Mouse (Mus musculus) olfactory bulb, adult 2 months (tissue): ENCODE results near the gene Ralgapb. TPM values are rescaled to one million over a fixed set of nuclear protein-coding genes. Genes with fewer than 3 reads are reported as not detected.

Source experiments
- H3K27ac ChIP-seq: fragments of 200-500 bp; 2 replicates; pipeline ENCODE4 v1.5.1; 2012; ENCODE audit warnings: low read depth, low read length; ENCODE audit not compliant: insufficient read depth
- H3K4me1 ChIP-seq: fragments of 200-500 bp; 2 replicates; pipeline ENCODE4 v1.6.1; 2012; ENCODE audit warnings: low read length; ENCODE audit not compliant: control insufficient read depth, insufficient read depth
- H3K4me3 ChIP-seq: fragments of 200-500 bp; 2 replicates; pipeline ENCODE4 v1.5.1; 2012; ENCODE audit warnings: mild to moderate bottlenecking, low read depth, low read length, moderate library complexity; ENCODE audit not compliant: insufficient read depth
- CTCF ChIP-seq: fragments of 200-500 bp; IDR thresholded peaks from 2 replicates; pipeline ENCODE4 v1.5.1; 2012; ENCODE audit warnings: low read depth, mild to moderate bottlenecking, low read length, moderate library complexity; ENCODE audit not compliant: insufficient read depth
- POLR2A ChIP-seq: fragments of 200-500 bp; IDR thresholded peaks from 2 replicates; pipeline ENCODE4 v1.6.1; 2012; ENCODE audit warnings: mild to moderate bottlenecking, low read depth, low read length, moderate library complexity; ENCODE audit not compliant: insufficient read depth
- WGBS: fragments of 180-500 bp; shearing (Covaris S2); methylation state at CpG from one replicate; pipeline ENCODE4 v1.1.7; 2018; 5-methylcytosine and 5-hydroxymethylcytosine counted together
- polyA plus RNA-seq: library from polyadenylated mRNA; stranded (reverse); fragments of >200 nt; gene quantifications from 2 replicates; pipeline ENCODE4 v1.2.4, GENCODE M21; 2012; ENCODE audit warnings: low replicate concordance; ENCODE audit not compliant: missing spikeins, insufficient read depth, insufficient read length

Gene Ralgapb
- polyA plus RNA-seq, 1 experiment, result not detected

GRCm38 (mm10) chr2:158445814-158446213 lies 36.2 kb downstream of the Ralgapb start:
- Histone ChIP-seq H3K4me1 (no peaks in the 10 kb centered on the region), H3K27ac (no peak overlapping the region), H3K4me3 (no peak overlapping the region)
- TF ChIP-seq CTCF (no peak), POLR2A (no peak)
- WGBS, result 97% methylated on average over 1 of the region's 1 CpGs

GRCm38 (mm10) chr2:158449845-158450244 lies 40.2 kb downstream of the Ralgapb start:
- H3K27ac ChIP-seq, result no peak overlapping the region
- WGBS, result 60% methylated on average over 7 of the region's 7 CpGs
- no peak for TF ChIP-seq CTCF
- no peak for TF ChIP-seq POLR2A
- H3K4me3 ChIP-seq, result no peak overlapping the region
- no peaks in the 10 kb centered on the region for H3K4me1 ChIP-seq

DNA sequence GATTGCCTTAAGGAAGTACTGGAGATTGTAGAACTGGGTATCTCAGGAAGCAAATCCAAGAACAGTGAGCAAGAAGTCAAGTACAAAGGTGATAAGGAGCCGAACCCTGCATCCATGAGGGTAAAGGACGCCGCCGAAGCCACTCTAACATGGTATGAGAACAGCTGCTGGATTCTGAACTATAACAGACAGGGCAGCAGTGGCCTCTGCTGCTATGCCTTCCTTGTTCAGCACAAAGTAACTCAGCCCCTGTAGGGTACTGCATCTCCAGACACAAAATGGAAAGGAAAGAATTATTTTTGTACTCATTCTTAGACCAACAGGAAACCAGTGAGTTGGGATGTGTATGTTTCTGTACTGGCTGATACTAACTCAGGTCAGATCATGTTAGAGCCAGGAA lies 46.8 kb downstream of the Ralgapb start:
- no peaks in the 10 kb centered on the region for H3K4me1 ChIP-seq
- TF ChIP-seq CTCF (no peak), POLR2A (no peak)
- no peak overlapping the region for H3K4me3 ChIP-seq
- no peak overlapping the region for H3K27ac ChIP-seq
- 98% methylated on average over 4 of the region's 4 CpGs for WGBS

- no peaks in the 10 kb centered on the region for H3K4me1 ChIP-seq
- no peak overlapping the region for H3K27ac ChIP-seq
- TF ChIP-seq POLR2A (no peak), CTCF (no peak)
- WGBS, result 60% methylated on average over 1 of the region's 1 CpGs
- no peak overlapping the region for H3K4me3 ChIP-seq
Observed at GRCm38 (mm10) chr2:158457610-158458009, 48.0 kb downstream of the Ralgapb start.

- TF ChIP-seq POLR2A (no peak), CTCF (no peak)
- Histone ChIP-seq H3K27ac (no peak overlapping the region), H3K4me3 (no peak overlapping the region), H3K4me1 (no peaks in the 10 kb centered on the region)
- 63% methylated on average over 1 of the region's 1 CpGs for WGBS
Observed at GRCm38 (mm10) chr2:158462450-158462849, 52.8 kb downstream of the Ralgapb start.

GRCm38 (mm10) chr2:158474159-158474558 lies 64.5 kb downstream of the Ralgapb start:
- Histone ChIP-seq H3K4me1 (peaks cover 2% of the 10 kb centered on the region), H3K4me3 (no peak overlapping the region), H3K27ac (no peak overlapping the region)
- 29% methylated on average over 1 of the region's 1 CpGs for WGBS
- no peak for TF ChIP-seq CTCF
- no peak for TF ChIP-seq POLR2A

- WGBS, result 46% methylated on average over 3 of the region's 3 CpGs
- Histone ChIP-seq H3K27ac (no peak overlapping the region), H3K4me1 (peaks cover 2% of the 10 kb centered on the region), H3K4me3 (no peak overlapping the region)
- TF ChIP-seq POLR2A (no peak), CTCF (no peak)
Observed at GRCm38 (mm10) chr2:158477640-158478039, 68.0 kb downstream of the Ralgapb start.

DNA sequence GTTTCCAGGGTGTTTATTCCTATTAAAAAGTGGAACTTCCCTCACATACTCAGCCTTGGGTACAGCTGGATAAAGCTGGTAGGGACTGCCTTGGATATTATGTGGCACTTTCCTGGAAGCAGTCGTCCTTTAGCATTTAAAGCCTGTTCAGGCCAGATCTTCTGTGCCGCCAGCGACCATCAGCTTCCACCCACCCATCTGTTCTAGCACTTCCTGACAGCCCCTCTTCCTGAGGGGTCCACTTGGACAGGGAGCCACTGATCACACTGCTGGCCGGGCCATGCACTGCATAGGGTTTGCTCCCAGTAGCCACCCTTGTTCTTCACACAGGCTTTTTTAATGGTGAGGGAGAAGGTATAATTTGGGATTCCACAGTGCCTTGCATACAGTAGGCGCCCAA lies 88.8 kb downstream of the Ralgapb start:
- no peak overlapping the region for H3K4me3 ChIP-seq
- peaks cover 10% of the 10 kb centered on the region; the same call in 1 of the 2 replicates for H3K4me1 ChIP-seq
- no peak for TF ChIP-seq CTCF
- no peak for TF ChIP-seq POLR2A
- 83% methylated on average over 5 of the region's 5 CpGs for WGBS
- H3K27ac ChIP-seq, result no peak overlapping the region

- H3K27ac ChIP-seq, result no peak within 1 kb of the TSS
- WGBS, result 82% methylated on average over 11 of the region's 11 CpGs
- peaks cover 10% of the 10 kb centered on the region; the same call in 1 of the 2 replicates for H3K4me1 ChIP-seq
- no peak for TF ChIP-seq CTCF
- no peak for TF ChIP-seq POLR2A
- no peak within 1 kb of the TSS for H3K4me3 ChIP-seq
Observed at GRCm38 (mm10) chr2:158501836-158502812, 92.5 kb downstream of the Ralgapb start, which contains the start of gene Adig. Gene Adig (plus strand): TSS chr2:158502612.

- Histone ChIP-seq H3K4me1 (peaks cover 10% of the 10 kb centered on the region; the same call in 1 of the 2 replicates), H3K27ac (no peak overlapping the region), H3K4me3 (no peak overlapping the region)
- no peak for TF ChIP-seq POLR2A
- TF ChIP-seq CTCF, result no peak
- WGBS, result 73% methylated on average over 7 of the region's 7 CpGs
Observed at GRCm38 (mm10) chr2:158503226-158503625, 93.6 kb downstream of the Ralgapb start.
